Mouse (Mus musculus) MEL (cell line): ENCODE data around the gene Psme2.

Source experiments
- CHD2 ChIP-seq: IDR thresholded peaks from 2 replicates; pipeline ENCODE4 v1.6.1; 2011; ENCODE audit warnings: low read length, improper control_type of control experiment
- CTCF ChIP-seq, 3 experiments: IDR thresholded peaks in 2 of 3; conservative IDR thresholded peaks in 1 of 3; 2 replicates each; pipeline ENCODE4 v1.5.1; 2011 to 2012; ENCODE audit warnings: low read length in 3 of 3, low read depth in 2 of 3, mild to moderate bottlenecking in 2 of 3, improper control_type of control experiment in 1 of 3, inconsistent platforms in 1 of 3, mixed read lengths in 1 of 3, moderate library complexity in 1 of 3; ENCODE audit not compliant: control insufficient read depth in 1 of 3, insufficient read depth in 1 of 3, poor library complexity in 1 of 3, severe bottlenecking in 1 of 3
- GATA1 ChIP-seq: IDR thresholded peaks from 2 replicates; pipeline ENCODE4 v1.6.1; 2011; ENCODE audit warnings: low read depth, low read length, improper control_type of control experiment
- MAFK ChIP-seq: IDR thresholded peaks from 2 replicates; pipeline ENCODE4 v1.6.1; 2011; ENCODE audit warnings: low read depth, mild to moderate bottlenecking, low read length, improper control_type of control experiment, borderline replicate concordance
- MAX ChIP-seq: IDR thresholded peaks from 2 replicates; pipeline ENCODE4 v1.6.1; 2011; ENCODE audit warnings: low read length, improper control_type of control experiment
- MEF2A ChIP-seq: IDR thresholded peaks from 2 replicates; pipeline ENCODE4 v1.6.1; 2014; ENCODE audit warnings: low read depth, mild to moderate bottlenecking, inconsistent platforms, low read length, improper control_type of control experiment; ENCODE audit not compliant: poor library complexity, insufficient replicate concordance, severe bottlenecking; ENCODE audit errors: extremely low read depth
- MYC ChIP-seq: IDR thresholded peaks from 2 replicates; pipeline ENCODE4 v1.6.1; 2011; ENCODE audit warnings: low read depth, mild to moderate bottlenecking, low read length, improper control_type of control experiment, moderate library complexity
- NELFE ChIP-seq: IDR thresholded peaks from 2 replicates; pipeline ENCODE4 v1.6.1; 2011; ENCODE audit warnings: low read depth, low read length, improper control_type of control experiment
- POLR2A ChIP-seq, 2 experiments: IDR thresholded peaks; 2 replicates each; pipeline ENCODE4 v1.6.1; 2011 to 2012; ENCODE audit warnings: low read length in 2 of 2, mild to moderate bottlenecking in 2 of 2, control low read depth in 1 of 2, improper control_type of control experiment in 1 of 2, low read depth in 1 of 2, moderate library complexity in 1 of 2; ENCODE audit not compliant: control insufficient read depth in 1 of 2, insufficient read depth in 1 of 2, poor library complexity in 1 of 2
- SMC3 ChIP-seq: IDR thresholded peaks from 2 replicates; pipeline ENCODE4 v1.6.1; 2011; ENCODE audit warnings: low read depth, low read length, improper control_type of control experiment
- TAL1 ChIP-seq: IDR thresholded peaks from 2 replicates; pipeline ENCODE4 v1.6.1; 2012; ENCODE audit warnings: mild to moderate bottlenecking, inconsistent platforms, low read length, moderate library complexity, mixed read lengths
- UBTF ChIP-seq: IDR thresholded peaks from 2 replicates; pipeline ENCODE4 v1.6.1; 2012; ENCODE audit warnings: low read depth, mild to moderate bottlenecking, inconsistent platforms, low read length, improper control_type of control experiment, moderate library complexity, borderline replicate concordance; ENCODE audit not compliant: insufficient read depth
- ZC3H11A ChIP-seq: IDR thresholded peaks from 2 replicates; pipeline ENCODE4 v1.6.1; 2012; ENCODE audit warnings: low read depth, mild to moderate bottlenecking, inconsistent platforms, low read length, improper control_type of control experiment

DNA sequence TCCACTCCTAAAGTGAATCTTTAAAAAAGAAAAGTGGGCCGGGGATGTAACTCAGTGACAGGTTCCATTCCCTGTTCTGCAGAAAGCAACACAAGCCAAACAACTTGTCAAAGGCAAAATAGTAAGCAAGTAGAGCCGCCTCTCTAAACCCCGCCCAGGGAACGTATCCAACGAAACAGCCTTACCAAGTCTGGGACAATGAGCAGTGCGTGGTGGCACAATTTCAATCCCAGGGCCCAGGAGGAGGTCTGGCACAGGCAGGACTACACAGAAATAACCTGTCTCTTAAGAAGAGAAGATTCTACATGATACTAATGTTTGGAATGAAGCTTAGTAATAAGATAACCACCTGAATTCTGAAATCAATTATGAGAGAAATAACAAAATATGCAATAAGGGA, 40.7 kb downstream of the Psme2 start:
- TF ChIP-seq CTCF (IDR thresholded peaks at IDR 0.05 in 2 of 3, conservative IDR thresholded peaks at IDR 0.05 in 1 of 3; ENCODE audit: control insufficient read depth in 1 of 3, insufficient read depth in 1 of 3, low read depth in 2 of 3, low read length in 3 of 3, poor library complexity in 1 of 3, severe bottlenecking in 1 of 3) (no peak), MAFK (no peak), SMC3 (no peak), POLR2A (IDR thresholded peaks at IDR 0.05; ENCODE audit: control insufficient read depth in 1 of 2, insufficient read depth in 1 of 2, low read depth in 1 of 2, low read length in 2 of 2, poor library complexity in 1 of 2) (no peak), TAL1 (no peak), GATA1 (no peak), MYC (no peak), ZC3H11A (no peak), MEF2A (no peak), NELFE (no peak), UBTF (no peak), MAX (no peak), CHD2 (no peak)
